Mouse (Mus musculus): ENCODE results near the gene Tmem151a. TPM values are rescaled to one million over a fixed set of nuclear protein-coding genes. Genes with fewer than 3 reads are reported as not detected.

The Tmem151a gene
- polyA plus RNA-seq, 1 experiment from 2014 or later = 2.9 TPM

DNA sequence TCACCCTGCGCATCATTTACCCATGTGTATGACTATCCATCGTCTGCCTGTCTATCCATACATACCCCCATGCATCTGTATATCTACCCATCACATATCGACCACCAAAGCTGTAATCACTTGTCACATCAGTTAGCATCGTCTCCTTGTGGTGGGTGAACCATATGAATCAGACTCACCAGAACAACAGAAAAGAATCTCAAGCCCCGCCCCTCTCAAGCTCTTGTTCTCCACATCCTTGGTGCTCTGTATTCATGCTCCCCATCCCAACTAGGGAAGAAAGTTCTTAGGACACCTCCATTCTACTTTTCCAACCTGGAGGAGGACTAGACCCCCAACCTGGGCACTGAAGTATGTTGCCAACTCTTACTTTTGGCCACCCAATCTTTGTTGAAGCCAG is 23.3 kb downstream of the Tmem151a start:
- WGBS = 84% methylated on average over 5 of the region's 5 CpGs
- H3K4me2 ChIP-seq (replicated peaks) = no peak overlapping the region
- no peaks in the 10 kb centered on the region for H3K27me3 ChIP-seq
- H3K9ac ChIP-seq = no peak overlapping the region
- peaks cover 53% of the 10 kb centered on the region for H3K4me1 ChIP-seq
- H3K9me3 ChIP-seq = no peaks in the 10 kb centered on the region
- H3K4me3 ChIP-seq = no peak overlapping the region
- no peak for ATAC-seq (ENCODE audit: insufficient number of reproducible peaks, insufficient read depth, low FRiP score, low TSS enrichment)
- H3K36me3 ChIP-seq = no peaks in the 10 kb centered on the region
- H3K27ac ChIP-seq = no peak overlapping the region

DNA sequence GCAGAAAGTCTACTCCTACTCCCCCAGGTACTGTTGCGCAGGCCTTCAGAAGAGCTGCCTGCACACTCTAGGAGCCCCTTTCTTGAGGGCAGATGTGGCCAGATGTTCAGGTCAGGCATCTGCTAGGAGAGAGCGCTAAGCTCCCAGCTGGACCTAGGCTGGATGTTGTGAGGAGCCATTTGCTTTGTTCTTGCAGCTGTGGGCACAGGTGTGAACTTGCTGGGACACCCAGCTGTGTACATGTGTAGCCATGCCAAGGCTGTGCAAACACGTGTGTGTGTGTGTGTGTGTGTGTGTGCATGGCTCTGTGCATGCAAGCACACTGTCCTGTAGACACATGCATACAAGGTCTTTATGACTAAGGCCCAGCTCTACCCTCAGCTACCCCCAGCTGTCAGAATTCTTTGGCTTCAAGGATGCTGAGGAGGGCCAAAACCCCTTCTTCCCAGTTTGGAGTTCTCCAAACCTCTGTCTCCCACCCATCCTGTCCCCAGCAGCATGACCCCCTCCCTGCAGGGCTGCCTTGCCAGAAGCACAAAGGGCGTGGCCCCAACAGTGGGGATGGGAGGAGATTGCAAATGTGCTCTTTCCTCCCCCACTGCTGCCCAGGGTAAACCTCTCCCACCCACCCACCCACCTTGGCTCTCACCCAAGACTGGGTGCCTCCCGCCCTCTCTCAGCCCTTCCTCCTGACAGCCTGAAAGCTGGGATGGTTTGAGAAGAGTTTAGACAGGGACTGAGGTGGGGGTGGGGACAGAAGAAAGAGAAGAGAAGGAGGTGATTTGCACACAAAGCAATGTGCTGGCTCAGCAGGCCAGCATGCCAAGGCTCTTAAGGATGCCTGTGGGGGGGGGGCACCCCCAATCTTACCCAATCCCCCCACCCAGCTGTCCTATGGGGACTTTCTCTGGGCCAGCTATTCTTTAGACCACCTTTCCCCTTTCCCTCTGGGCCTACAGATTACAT is 24.7 kb downstream of the Tmem151a start:
- H3K9ac ChIP-seq = no peak overlapping the region
- H3K4me3 ChIP-seq = no peak overlapping the region
- H3K27me3 ChIP-seq = no peaks in the 10 kb centered on the region
- H3K9me3 ChIP-seq = no peaks in the 10 kb centered on the region
- H3K27ac ChIP-seq = peak overlapping the region; percentile 59
- no peaks in the 10 kb centered on the region for H3K36me3 ChIP-seq
- H3K4me1 ChIP-seq = peaks cover 57% of the 10 kb centered on the region
- ATAC-seq (ENCODE audit: insufficient number of reproducible peaks, insufficient read depth, low FRiP score, low TSS enrichment) = no peak
- WGBS = 36% methylated on average over 5 of the region's 5 CpGs
- H3K4me2 ChIP-seq (replicated peaks) = no peak overlapping the region

DNA sequence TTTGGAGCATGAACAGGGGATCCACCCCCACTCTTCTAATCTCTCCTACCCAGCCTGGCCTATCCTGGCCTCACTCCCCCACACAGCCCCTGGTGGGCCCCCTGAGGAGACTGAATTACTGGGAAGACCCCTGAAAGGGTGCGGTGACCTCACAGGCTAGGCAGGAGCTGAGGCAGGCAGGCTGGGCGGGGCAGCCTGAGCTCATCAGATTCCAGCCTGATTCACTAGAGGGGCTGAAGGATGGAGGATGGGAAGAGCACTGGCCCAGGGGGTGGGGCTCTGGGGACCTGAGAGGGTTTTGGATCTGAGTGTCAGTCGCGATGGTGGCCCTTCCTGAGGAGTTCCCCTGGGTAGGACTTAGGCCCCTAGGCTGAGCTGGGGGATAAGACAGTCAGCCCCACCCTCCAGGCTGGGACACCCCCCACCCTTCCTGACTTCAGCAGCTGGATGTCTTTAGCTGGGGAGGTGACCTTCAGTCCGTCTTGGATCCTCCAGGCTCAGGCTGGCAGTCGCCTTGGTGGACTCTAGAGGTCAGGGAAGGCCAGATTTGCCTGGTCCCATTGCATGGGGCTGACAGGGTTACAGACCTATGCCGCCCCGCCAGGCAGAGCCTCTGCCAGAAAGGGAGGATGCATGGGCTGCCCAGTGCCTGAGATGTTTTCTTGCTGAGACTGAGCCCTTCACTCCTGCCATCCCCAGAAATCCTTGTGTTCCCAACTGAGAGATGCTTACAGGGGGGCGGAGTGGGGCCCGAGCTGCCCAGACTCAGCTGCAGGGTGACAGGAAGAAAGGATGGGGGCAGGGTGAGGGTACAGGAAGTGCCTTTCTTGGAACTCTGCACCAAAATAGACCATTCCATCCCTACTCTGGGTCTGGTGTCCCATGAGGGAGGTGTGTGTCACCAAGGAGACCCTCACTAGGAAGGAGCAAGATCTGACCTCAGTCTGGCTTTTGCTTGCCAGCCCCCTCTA is 26.2 kb downstream of the Tmem151a start:
- H3K27me3 ChIP-seq = 0 out of 2 replicates have a peak, but pooled peaks cover 3% of the 10 kb centered on the region
- no peak overlapping the region for H3K4me3 ChIP-seq
- H3K27ac ChIP-seq = peak overlapping the region; percentile 59
- peak overlapping the region; percentile 10; the same call in 1 of the 2 replicates for H3K4me2 ChIP-seq (replicated peaks)
- H3K36me3 ChIP-seq = no peaks in the 10 kb centered on the region
- 12% methylated on average over 10 of the region's 10 CpGs for WGBS
- H3K9ac ChIP-seq = peak overlapping the region; percentile 25; the same call in 1 of the 2 replicates
- H3K4me1 ChIP-seq = peaks cover 46% of the 10 kb centered on the region
- no peaks in the 10 kb centered on the region for H3K9me3 ChIP-seq
- ATAC-seq (ENCODE audit: insufficient number of reproducible peaks, insufficient read depth, low FRiP score, low TSS enrichment) = peak; percentile 45; the same call in 1 of the 2 replicates

DNA sequence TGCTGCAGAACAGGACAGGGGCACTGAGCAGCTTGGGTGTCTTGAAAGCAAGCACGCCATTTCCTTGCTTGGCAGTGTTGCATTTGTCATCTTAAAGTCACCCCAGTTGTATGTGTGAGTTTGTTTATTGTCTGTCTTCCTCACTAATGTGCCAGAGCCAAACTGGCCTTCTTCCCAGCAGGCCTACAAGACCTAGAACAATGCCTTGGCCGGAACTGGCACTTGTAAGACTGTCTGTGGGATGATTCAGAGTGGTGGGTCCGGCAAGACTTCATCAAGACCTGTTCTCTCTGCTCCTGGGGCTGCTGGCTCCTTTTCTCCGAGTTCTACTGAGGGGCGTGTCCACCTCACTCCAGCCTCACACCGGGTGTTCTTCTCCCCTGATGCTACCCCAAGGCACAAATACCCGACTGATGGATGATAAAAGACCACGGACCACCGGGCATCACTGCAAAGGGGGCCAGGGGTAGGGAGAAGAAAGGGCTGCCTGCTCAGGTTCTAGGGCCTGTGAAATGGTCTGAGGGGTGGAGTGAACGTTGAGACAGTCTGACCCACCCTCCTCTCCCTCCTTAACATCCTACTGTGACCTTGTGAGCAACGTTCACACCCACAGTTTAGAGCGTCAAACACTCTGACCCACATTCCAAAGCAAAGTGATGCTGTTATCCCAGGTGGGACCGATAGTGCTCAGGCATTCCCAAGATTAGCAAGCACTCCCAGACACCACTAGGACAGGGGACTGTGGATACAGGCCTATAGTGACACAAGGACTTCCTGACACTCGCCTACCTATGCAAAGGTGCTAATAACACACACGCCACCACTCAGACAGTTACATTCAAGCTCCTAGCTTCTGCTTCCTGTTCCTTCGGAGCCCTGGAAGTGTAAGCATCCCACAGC is 27.2 kb downstream of the Tmem151a start:
- ATAC-seq (ENCODE audit: insufficient number of reproducible peaks, insufficient read depth, low FRiP score, low TSS enrichment) = no peak
- no peak overlapping the region for H3K4me3 ChIP-seq
- H3K4me1 ChIP-seq = peaks cover 46% of the 10 kb centered on the region
- no peaks in the 10 kb centered on the region for H3K9me3 ChIP-seq
- peak overlapping the region; percentile 59; the same call in 1 of the 2 replicates for H3K27ac ChIP-seq
- no peak overlapping the region for H3K4me2 ChIP-seq (replicated peaks)
- 24% methylated on average over 16 of the region's 16 CpGs for WGBS
- H3K27me3 ChIP-seq = peaks cover 12% of the 10 kb centered on the region
- H3K36me3 ChIP-seq = no peaks in the 10 kb centered on the region
- H3K9ac ChIP-seq = no peak overlapping the region

DNA sequence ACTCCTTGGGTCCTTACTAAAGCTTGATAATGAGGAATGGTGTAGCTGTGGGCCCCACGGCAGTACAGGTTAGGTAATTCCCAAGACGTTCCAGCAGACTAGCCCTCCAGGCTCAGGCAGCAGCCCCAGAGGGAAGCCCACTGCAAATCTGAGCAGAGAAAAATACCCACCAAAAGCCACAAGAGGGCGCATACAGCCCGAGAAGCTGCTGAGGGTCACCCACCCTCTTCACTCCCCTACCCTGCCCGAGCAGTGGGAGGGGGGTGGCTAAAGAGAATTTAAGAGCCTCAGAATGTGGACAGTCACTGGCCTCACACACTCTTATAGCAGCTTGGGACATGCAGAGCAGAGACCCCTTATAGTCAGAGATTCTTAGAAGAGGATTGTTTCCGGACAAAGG is 29.1 kb downstream of the Tmem151a start:
- Histone ChIP-seq H3K4me1 (peaks cover 55% of the 10 kb centered on the region), H3K9ac (no peak overlapping the region), H3K4me3 (no peak overlapping the region), H3K27ac (no peak overlapping the region), H3K4me2 (replicated peaks) (no peak overlapping the region; the same call in 1 of the 2 replicates), H3K36me3 (no peaks in the 10 kb centered on the region), H3K9me3 (no peaks in the 10 kb centered on the region), H3K27me3 (peaks cover 30% of the 10 kb centered on the region)
- 8% methylated on average over 6 of the region's 6 CpGs for WGBS
- peak; percentile 10; the same call in 1 of the 2 replicates for ATAC-seq (ENCODE audit: insufficient number of reproducible peaks, insufficient read depth, low FRiP score, low TSS enrichment)

DNA sequence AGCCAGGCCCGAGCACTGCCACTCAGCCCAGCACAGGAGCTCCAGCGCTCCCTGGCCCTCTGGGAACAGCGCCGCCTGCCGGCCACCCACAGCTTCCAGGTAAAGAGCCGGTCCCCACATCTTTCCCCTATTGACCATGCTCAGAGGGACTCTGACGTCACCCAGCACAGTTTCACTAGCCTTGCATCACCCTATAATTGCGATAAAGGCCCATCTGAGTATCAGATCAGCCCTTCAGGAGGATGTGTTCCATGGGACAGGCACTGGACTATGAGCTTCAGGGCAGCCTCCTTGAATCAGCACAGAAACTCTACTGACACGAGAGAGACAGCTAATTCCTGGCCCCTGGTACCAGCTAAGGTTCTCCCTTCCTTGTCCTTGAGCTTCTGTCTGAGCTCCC is 31.4 kb downstream of the Tmem151a start:
- no peaks in the 10 kb centered on the region for H3K9me3 ChIP-seq
- H3K4me1 ChIP-seq = peaks cover 49% of the 10 kb centered on the region
- no peak overlapping the region for H3K27ac ChIP-seq
- 0 out of 2 replicates have a peak overlapping the region, but pooled peaks have one; percentile 1 for H3K4me3 ChIP-seq
- H3K4me2 ChIP-seq (replicated peaks) = no peak overlapping the region
- no peak for ATAC-seq (ENCODE audit: insufficient number of reproducible peaks, insufficient read depth, low FRiP score, low TSS enrichment)
- H3K9ac ChIP-seq = no peak overlapping the region
- H3K27me3 ChIP-seq = peaks cover 47% of the 10 kb centered on the region
- 14% methylated on average over 9 of the region's 9 CpGs for WGBS
- H3K36me3 ChIP-seq = peaks cover 8% of the 10 kb centered on the region; the same call in 1 of the 2 replicates

DNA sequence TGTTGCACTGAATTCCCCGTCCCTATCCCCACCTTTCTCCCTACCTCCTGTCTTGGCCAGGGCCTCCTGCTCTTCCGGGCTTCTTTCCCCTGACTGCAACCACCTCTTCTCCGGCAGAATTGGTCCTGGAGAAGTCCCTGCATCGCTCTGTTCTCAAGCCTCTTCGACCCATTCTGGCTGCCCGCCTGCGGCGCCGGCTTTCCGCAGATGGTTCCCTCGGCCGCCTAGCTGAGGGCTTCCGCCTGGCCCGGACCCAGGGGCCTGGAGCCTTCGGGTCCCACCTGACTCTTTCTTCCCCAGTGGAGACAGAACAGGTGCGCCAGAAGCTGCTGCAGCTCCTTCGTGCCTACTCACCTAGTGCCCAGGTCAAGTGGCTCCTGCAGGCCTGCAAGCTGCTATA is 32.5 kb downstream of the Tmem151a start:
- Histone ChIP-seq H3K9me3 (no peaks in the 10 kb centered on the region), H3K27ac (no peak overlapping the region), H3K4me3 (no peak overlapping the region), H3K9ac (no peak overlapping the region), H3K27me3 (peaks cover 47% of the 10 kb centered on the region), H3K4me1 (peaks cover 39% of the 10 kb centered on the region), H3K36me3 (peaks cover 17% of the 10 kb centered on the region), H3K4me2 (replicated peaks) (no peak overlapping the region)
- no peak for ATAC-seq (ENCODE audit: insufficient number of reproducible peaks, insufficient read depth, low FRiP score, low TSS enrichment)
- WGBS = 61% methylated on average over 17 of the region's 17 CpGs

DNA sequence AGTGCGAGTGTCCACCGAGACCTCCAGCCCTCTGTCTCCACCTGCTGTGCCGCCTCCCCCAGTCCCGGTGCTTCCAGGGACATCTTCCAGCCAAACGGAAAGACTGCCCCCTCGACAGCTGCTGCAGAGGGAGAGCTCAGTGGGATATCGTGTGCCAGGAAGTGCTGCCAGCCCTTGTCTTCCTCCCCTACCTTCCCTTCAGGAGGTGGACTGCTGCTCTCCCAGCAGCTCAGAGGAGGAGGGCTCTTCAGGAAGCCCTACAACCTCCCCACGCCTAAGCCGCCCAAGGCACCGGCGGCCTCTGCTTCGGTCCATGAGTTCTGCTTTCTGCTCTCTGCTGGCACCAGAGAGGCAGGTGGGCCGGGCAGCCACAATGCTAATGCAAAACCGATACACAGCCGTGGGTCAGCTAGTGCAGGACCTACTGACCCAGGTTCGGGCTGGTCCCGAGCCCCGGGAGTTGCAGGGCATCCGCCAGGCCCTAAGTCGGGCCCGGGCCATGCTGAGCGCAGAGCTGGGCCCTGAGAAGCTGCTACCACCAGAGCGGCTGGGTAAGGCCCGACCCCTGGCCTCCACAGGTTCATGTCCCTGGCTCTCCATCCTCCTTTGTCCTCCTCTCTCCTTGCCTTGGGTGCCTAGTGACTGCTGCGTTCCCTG is 33.0 kb downstream of the Tmem151a start:
- no peak overlapping the region for H3K4me2 ChIP-seq (replicated peaks)
- H3K9me3 ChIP-seq = no peaks in the 10 kb centered on the region
- no peak for ATAC-seq (ENCODE audit: insufficient number of reproducible peaks, insufficient read depth, low FRiP score, low TSS enrichment)
- H3K9ac ChIP-seq = no peak overlapping the region; the same call in 1 of the 2 replicates
- H3K27ac ChIP-seq = no peak overlapping the region
- H3K36me3 ChIP-seq = peaks cover 23% of the 10 kb centered on the region
- peaks cover 39% of the 10 kb centered on the region for H3K4me1 ChIP-seq
- no peak overlapping the region for H3K4me3 ChIP-seq
- 31% methylated on average over 25 of the region's 25 CpGs for WGBS
- peaks cover 47% of the 10 kb centered on the region for H3K27me3 ChIP-seq

DNA sequence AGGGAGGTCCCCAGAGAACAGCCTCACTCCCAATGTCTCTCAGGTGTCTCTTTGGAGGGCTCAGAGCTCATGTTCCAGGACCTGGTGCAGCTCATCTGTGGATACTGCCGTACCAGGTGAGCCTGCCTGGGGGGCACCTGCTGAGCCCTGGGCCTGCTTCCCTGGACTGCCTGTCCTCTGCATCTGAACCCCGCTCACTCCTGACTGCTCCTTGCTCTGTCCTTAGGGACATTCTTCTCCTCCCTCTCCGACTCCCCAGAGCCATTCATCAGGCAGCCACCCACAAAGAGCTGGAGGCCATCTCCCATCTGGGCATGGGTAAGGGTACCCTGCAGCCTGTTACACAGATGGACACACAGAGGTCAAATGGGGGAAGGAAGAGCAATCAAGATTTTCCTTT is 33.8 kb downstream of the Tmem151a start:
- H3K36me3 ChIP-seq = peaks cover 30% of the 10 kb centered on the region
- no peaks in the 10 kb centered on the region for H3K9me3 ChIP-seq
- peak overlapping the region; percentile 38 for H3K4me2 ChIP-seq (replicated peaks)
- peaks cover 47% of the 10 kb centered on the region for H3K27me3 ChIP-seq
- 0 out of 2 replicates have a peak overlapping the region, but pooled peaks have one; percentile 13 for H3K4me3 ChIP-seq
- no peak overlapping the region for H3K27ac ChIP-seq
- H3K9ac ChIP-seq = no peak overlapping the region
- WGBS = 42% methylated on average over 3 of the region's 3 CpGs
- H3K4me1 ChIP-seq = peaks cover 34% of the 10 kb centered on the region
- ATAC-seq (ENCODE audit: insufficient number of reproducible peaks, insufficient read depth, low FRiP score, low TSS enrichment) = no peak

DNA sequence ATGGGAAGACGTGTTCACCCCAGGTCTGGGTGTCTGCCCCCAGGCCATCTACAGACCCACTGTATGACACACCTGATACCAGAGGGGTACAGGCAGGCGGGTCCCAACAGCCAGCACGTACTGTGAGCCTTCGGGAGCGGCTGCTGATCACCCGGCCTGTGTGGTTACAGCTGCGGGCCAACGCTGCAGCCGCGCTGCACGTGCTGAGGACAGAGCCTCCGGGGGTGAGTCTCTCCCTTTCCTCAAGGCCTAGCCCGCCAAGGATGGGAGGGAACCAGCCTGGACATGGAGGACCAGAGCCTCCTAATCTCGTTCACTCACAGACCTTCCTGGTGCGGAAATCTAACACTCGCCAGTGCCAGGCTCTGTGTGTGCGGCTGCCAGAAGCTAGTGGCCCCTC is 34.3 kb downstream of the Tmem151a start:
- Histone ChIP-seq H3K4me1 (peaks cover 29% of the 10 kb centered on the region), H3K4me3 (peak overlapping the region; percentile 13; the same call in 1 of the 2 replicates), H3K27me3 (peaks cover 47% of the 10 kb centered on the region), H3K9ac (no peak overlapping the region), H3K9me3 (no peaks in the 10 kb centered on the region), H3K27ac (0 out of 2 replicates have a peak overlapping the region, but pooled peaks have one; percentile 25), H3K4me2 (replicated peaks) (peak overlapping the region; percentile 38), H3K36me3 (peaks cover 34% of the 10 kb centered on the region)
- 6% methylated on average over 17 of the region's 17 CpGs for WGBS
- ATAC-seq (ENCODE audit: insufficient number of reproducible peaks, insufficient read depth, low FRiP score, low TSS enrichment) = peak; percentile 39; the same call in 1 of the 2 replicates

Data from embryonic facial prominence, embryonic 12.5 days (tissue).